Mouse (Mus musculus) liver, adult 2 months (tissue): ENCODE data around the gene Kmt2a.

ENCODE experiments used
- CTCF ChIP-seq: fragments of 200-500 bp; IDR thresholded peaks from 2 replicates; pipeline ENCODE4 v1.5.1; 2011; ENCODE audit warnings: low read depth, low read length, control low read depth
- POLR2A ChIP-seq: fragments of 200-500 bp; IDR thresholded peaks from 2 replicates; pipeline ENCODE4 v1.6.1; 2011; ENCODE audit warnings: low read length, control low read depth; ENCODE audit not compliant: insufficient read depth; ENCODE audit errors: extremely low read depth

DNA sequence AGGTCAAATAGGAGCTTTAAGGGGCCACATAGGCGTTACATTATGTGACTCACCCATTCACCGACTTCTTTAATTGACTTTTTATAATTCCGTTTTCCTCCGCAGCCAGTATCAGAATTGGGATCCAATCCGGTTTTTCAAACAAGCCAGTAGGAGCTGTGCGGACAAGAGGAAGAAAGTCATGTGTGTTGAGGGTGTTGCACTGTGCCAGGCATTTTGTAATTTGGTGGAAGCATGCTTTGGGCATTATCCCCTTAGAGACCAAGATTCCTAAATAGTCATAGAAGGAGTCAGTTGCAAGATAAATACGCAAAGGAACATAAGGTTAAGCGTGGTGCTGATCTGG is 40.0 kb upstream of the Kmt2a start:
- TF ChIP-seq CTCF (no peak), POLR2A (no peak)
